Mouse (Mus musculus): ENCODE data around the gene Wdr4. TPM values are rescaled to one million over a fixed set of nuclear protein-coding genes. Genes with fewer than 3 reads are reported as not detected.

Gene Wdr4
- total RNA-seq, 2 experiments from 2014 or later = 17.6 to 18.4 TPM

- no peak for DNase-seq (ENCODE audit: low spot score in 2 of 2)
Observed at GRCm38 (mm10) chr17:31500416-31500815, 19.4 kb downstream of the Wdr4 start.

GRCm38 (mm10) chr17:31499725-31500124 lies 20.1 kb downstream of the Wdr4 start:
- no peak for DNase-seq (ENCODE audit: low spot score in 2 of 2)

- no peak for DNase-seq (ENCODE audit: low spot score in 2 of 2)
Observed at GRCm38 (mm10) chr17:31497726-31498125, 22.1 kb downstream of the Wdr4 start.

GRCm38 (mm10) chr17:31494989-31495388 lies 24.8 kb downstream of the Wdr4 start:
- no peak for DNase-seq (ENCODE audit: low spot score in 2 of 2)

GRCm38 (mm10) chr17:31492416-31492815 lies 27.4 kb downstream of the Wdr4 start:
- peak; percentile 64 to 65 for DNase-seq (ENCODE audit: low spot score in 2 of 2)

GRCm38 (mm10) chr17:31491355-31491754 lies 28.4 kb downstream of the Wdr4 start:
- no peak for DNase-seq (ENCODE audit: low spot score in 2 of 2)

GRCm38 (mm10) chr17:31487433-31488060 lies 32.2 kb downstream of the Wdr4 start:
- DNase-seq (ENCODE audit: low spot score in 2 of 2) = no peak

GRCm38 (mm10) chr17:31486616-31487198 lies 33.1 kb downstream of the Wdr4 start:
- DNase-seq (ENCODE audit: low spot score in 2 of 2) = no peak

GRCm38 (mm10) chr17:31479108-31479844 lies 40.5 kb downstream of the Wdr4 start:
- DNase-seq (ENCODE audit: low spot score in 2 of 2) = no peak

GRCm38 (mm10) chr17:31478606-31479005 lies 41.2 kb downstream of the Wdr4 start:
- no peak for DNase-seq (ENCODE audit: low spot score in 2 of 2)

- DNase-seq (ENCODE audit: low spot score in 2 of 2) = no peak
Observed at GRCm38 (mm10) chr17:31474388-31474787, 45.4 kb downstream of the Wdr4 start.

- no peak for DNase-seq (ENCODE audit: low spot score in 2 of 2)
Observed at GRCm38 (mm10) chr17:31470766-31471418, 48.9 kb downstream of the Wdr4 start.

- DNase-seq (ENCODE audit: low spot score in 2 of 2) = no peak
Observed at GRCm38 (mm10) chr17:31468496-31468895, 51.3 kb downstream of the Wdr4 start.

- no peak for DNase-seq (ENCODE audit: low spot score in 2 of 2)
Observed at GRCm38 (mm10) chr17:31466854-31467253, 52.9 kb downstream of the Wdr4 start.

- no peak for DNase-seq (ENCODE audit: low spot score in 2 of 2)
Observed at GRCm38 (mm10) chr17:31462506-31462905, 57.3 kb downstream of the Wdr4 start.

- no peak for DNase-seq (ENCODE audit: low spot score in 2 of 2)
Observed at GRCm38 (mm10) chr17:31460416-31460815, 59.4 kb downstream of the Wdr4 start.

GRCm38 (mm10) chr17:31456723-31457567 lies 62.8 kb downstream of the Wdr4 start:
- DNase-seq (ENCODE audit: low spot score in 2 of 2) = no peak

- no peak for DNase-seq (ENCODE audit: low spot score in 2 of 2)
Observed at GRCm38 (mm10) chr17:31454056-31454455, 65.7 kb downstream of the Wdr4 start.

GRCm38 (mm10) chr17:31453476-31453875 lies 66.3 kb downstream of the Wdr4 start:
- no peak for DNase-seq (ENCODE audit: low spot score in 2 of 2)

- DNase-seq (ENCODE audit: low spot score in 2 of 2) = no peak
Observed at GRCm38 (mm10) chr17:31452816-31453215, 67.0 kb downstream of the Wdr4 start.

GRCm38 (mm10) chr17:31451179-31451708 lies 68.5 kb downstream of the Wdr4 start:
- peak in 1 of 2 experiments; percentile 28 for DNase-seq (ENCODE audit: low spot score in 2 of 2)

Measured in adrenal gland, adult 18-20 months (tissue).